Mouse (Mus musculus) stomach, postnatal 0 days (tissue): ENCODE results near the gene Tmx2. TPM values are rescaled to one million over a fixed set of nuclear protein-coding genes. Genes with fewer than 3 reads are reported as not detected.
A peak's percentile ranks its signal among the peaks of the same experiment; 100 is the strongest.
"Not testable (repeated sequence)": the region's sequence is repeated elsewhere in the genome, so short reads cannot be mapped to it uniquely, and the experiment has no call there.

Source experiments
- ATAC-seq: fragments of 200-750 bp; cut with Nextera tagmentation; 2 replicates; pipeline ENCODE4 v1.8.0; 2017; ENCODE audit not compliant: low FRiP score, low TSS enrichment
- DNase-seq: peaks from one replicate; pipeline ENCODE4 v3.0.0-alpha.2; 2016; ENCODE audit warnings: low spot score
- H3K27ac ChIP-seq: fragments of 300-500 bp; sonication (generic); replicated peaks from 2 replicates; pipeline ENCODE4 v1.5.1; 2014; ENCODE audit warnings: mild to moderate bottlenecking, control low read depth
- H3K27me3 ChIP-seq: fragments of 300-500 bp; sonication (generic); 2 replicates; pipeline ENCODE4 v1.6.1; 2014; ENCODE audit warnings: low read length; ENCODE audit not compliant: control insufficient read depth, insufficient read depth
- H3K36me3 ChIP-seq: fragments of 300-500 bp; sonication (generic); 2 replicates; pipeline ENCODE4 v1.6.1; 2014; ENCODE audit warnings: low read length, mixed read lengths; ENCODE audit not compliant: control insufficient read depth, insufficient read depth
- H3K4me1 ChIP-seq: fragments of 300-500 bp; sonication (generic); replicated peaks from 2 replicates; pipeline ENCODE4 v1.6.1; 2014; ENCODE audit warnings: antibody characterized with exemption; ENCODE audit not compliant: control insufficient read depth, insufficient read depth
- H3K4me2 ChIP-seq: fragments of 300-500 bp; sonication (generic); replicated peaks from 2 replicates; pipeline ENCODE4 v1.6.1; 2014; ENCODE audit warnings: low read depth, mild to moderate bottlenecking, control low read depth, moderate library complexity
- H3K4me3 ChIP-seq: fragments of 300-500 bp; sonication (generic); 2 replicates; pipeline ENCODE4 v1.5.1; 2014; ENCODE audit warnings: low read depth, low read length, control low read depth
- H3K9ac ChIP-seq: fragments of 300-500 bp; sonication (generic); 2 replicates; pipeline ENCODE4 v1.6.1; 2014; ENCODE audit warnings: mild to moderate bottlenecking, low read length, control low read depth, mixed read lengths
- H3K9me3 ChIP-seq: fragments of 300-500 bp; sonication (generic); 2 replicates; pipeline ENCODE4 v1.6.1; 2016; ENCODE audit warnings: low read length; ENCODE audit not compliant: control insufficient read depth
- CTCF ChIP-seq: IDR thresholded peaks from 2 replicates; pipeline ENCODE4 v1.5.1; 2016; ENCODE audit warnings: antibody characterized with exemption, low read depth, mild to moderate bottlenecking, moderate library complexity
- EP300 ChIP-seq: optimal IDR thresholded peaks from 2 replicates; pipeline ENCODE3; 2016; ENCODE audit warnings: antibody characterized with exemption
- WGBS: fragments of 180-500 bp; shearing (Covaris S2); extraction: QIAGEN DNeasy Blood & Tissue Kit; methylation state at CpG from one replicate; pipeline ENCODE4 v1.1.7; 2014; 5-methylcytosine and 5-hydroxymethylcytosine counted together
- polyA plus RNA-seq: library from polyadenylated mRNA; unstranded; fragments of >200 nt; fragmentation: Nextera tagmentation; extraction: Ambion mirVana; gene quantifications from 2 replicates; pipeline ENCODE4 v1.2.1, GENCODE M21; 2015

Tmx2 gene
- polyA plus RNA-seq, 1 experiment from 2014 or later: 80.9 TPM

DNA sequence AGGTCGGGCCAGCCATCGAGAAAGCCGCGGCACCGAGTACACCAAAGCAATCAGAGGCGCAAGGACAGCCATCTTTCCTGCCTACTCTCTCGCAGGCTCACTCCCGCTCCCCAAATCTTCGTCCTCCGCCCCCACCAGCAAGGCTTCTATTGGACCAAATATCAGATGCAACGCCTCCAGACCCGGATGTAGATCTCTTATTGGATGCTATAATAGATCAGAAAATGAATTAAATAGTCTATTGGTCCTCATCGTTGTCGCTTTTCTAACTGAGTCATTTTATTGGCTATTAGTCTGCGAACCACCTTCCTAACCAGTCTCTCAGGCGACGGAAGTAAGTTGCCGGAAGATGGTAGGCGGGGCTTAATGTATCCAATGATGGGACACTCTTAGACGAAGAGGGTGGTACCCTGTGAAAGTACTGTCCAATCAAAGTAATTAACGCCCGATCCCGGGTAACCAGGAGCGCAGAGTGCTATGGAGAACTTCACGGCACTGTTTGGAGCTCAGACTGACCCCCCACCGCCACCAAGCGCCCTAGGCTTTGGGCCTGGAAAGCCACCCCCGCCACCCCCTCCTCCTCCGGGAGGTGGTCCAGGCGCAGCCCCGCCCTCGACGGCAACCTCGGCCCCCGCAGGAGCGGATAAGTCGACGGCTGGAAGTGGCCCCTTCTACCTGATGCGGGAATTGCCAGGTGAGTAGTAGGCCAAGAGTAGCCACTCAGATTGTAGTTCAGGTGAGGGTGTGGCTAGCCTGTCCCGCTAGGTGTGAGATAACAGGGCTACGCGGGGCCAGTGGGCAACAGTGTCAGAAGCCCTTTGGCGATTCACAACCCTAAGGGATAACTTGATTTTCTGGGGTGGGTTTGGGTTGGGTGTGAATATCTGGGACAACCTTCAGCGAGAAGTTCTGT lies 716 bp downstream of the Tmx2 start, which contains the start of the genes Gm28635 and Med19:
Gm28635 (minus strand) TSS at position 74 of the 913 bp plus-strand sequence.
Med19 (plus strand) TSS at position 435 of the 913 bp plus-strand sequence.
- Histone ChIP-seq H3K36me3 (peaks cover 10% of the 10 kb centered on the region), H3K4me1 (no peaks in the 10 kb centered on the region), H3K4me2 (peak within 1 kb of the TSS; percentile 92), H3K9ac (peak within 1 kb of the TSS; percentile 85), H3K27me3 (no peaks in the 10 kb centered on the region), H3K27ac (peak within 1 kb of the TSS; percentile 88), H3K9me3 (no peaks in the 10 kb centered on the region), H3K4me3 (peak within 1 kb of the TSS; percentile 90)
- WGBS: under 1% methylated on average over 42 of the region's 44 CpGs
- ATAC-seq: peak; percentile 100
- peak; percentile 91 for DNase-seq
- TF ChIP-seq CTCF (peak; percentile 20; the same call in 1 of the 2 replicates), EP300 (no peak)

DNA sequence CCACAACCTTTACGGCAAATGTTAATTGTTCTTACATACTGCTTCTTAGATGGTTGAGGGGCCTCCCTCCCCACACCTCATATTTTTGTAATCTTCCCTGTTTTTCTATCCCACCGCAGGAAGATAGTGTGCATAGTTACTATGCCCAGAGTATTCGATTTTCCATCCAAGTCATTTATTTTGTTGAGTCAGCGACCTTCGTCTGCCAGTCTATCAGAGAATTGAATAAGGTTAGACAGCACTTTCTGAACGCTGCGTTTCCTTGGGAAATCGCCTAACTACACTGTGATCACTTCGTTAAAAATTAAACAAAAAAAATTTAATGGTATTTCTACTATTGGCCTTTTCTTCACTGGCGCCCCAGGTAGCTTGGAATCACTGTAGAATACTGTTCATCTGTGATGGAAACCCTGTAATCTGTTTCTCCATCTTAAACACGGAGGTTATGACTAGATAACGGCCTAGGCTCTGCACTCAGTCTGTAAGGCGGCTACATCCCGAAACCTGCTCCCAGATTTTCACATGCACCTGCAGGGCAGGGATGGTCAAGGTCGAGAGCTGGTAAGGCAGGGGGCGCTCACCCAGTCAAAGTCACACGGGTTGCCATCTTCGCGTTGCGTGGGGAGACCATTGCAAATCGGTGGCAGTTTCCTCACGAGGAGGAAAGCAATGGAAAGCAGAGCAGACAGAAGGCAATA lies 1.5 kb downstream of the Tmx2 start:
- Histone ChIP-seq H3K36me3 (peaks cover 10% of the 10 kb centered on the region), H3K27ac (0 out of 2 replicates have a peak overlapping the region, but pooled peaks have one; percentile 35), H3K4me3 (peak overlapping the region; percentile 52), H3K4me1 (no peaks in the 10 kb centered on the region), H3K9ac (peak overlapping the region; percentile 65), H3K4me2 (peak overlapping the region; percentile 67), H3K27me3 (no peaks in the 10 kb centered on the region), H3K9me3 (no peaks in the 10 kb centered on the region)
- TF ChIP-seq CTCF (peak; percentile 73), EP300 (no peak)
- no peak for DNase-seq
- 5% methylated on average over 22 of the region's 22 CpGs for WGBS
- peak; percentile 27; the same call in 1 of the 2 replicates for ATAC-seq

DNA sequence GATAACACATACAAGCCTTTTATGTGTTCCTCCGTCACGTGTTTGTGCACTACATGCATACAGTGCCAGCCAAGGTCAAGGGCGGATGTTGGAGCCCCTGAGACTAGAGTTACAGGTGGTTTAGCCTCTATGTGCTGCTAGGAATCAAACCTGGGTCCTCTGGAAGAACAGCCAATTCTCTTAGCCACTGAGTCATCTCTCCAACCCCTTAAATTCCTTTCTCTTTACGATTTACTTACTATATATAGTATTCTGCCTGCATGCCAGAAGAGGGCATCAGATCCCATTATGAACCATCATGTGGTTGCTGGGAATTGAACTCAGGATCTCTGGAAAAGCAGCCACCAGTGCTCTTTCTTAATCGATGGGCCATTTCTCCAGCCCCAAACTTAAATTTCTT lies 7.4 kb downstream of the Tmx2 start:
- not testable (repeated sequence) for H3K27me3 ChIP-seq, H3K4me2 ChIP-seq, H3K4me1 ChIP-seq, DNase-seq, H3K9me3 ChIP-seq, H3K27ac ChIP-seq, ATAC-seq, H3K4me3 ChIP-seq, H3K9ac ChIP-seq
- WGBS: 63% methylated on average over 4 of the region's 5 CpGs
- H3K36me3 ChIP-seq: peaks cover 10% of the 10 kb centered on the region

DNA sequence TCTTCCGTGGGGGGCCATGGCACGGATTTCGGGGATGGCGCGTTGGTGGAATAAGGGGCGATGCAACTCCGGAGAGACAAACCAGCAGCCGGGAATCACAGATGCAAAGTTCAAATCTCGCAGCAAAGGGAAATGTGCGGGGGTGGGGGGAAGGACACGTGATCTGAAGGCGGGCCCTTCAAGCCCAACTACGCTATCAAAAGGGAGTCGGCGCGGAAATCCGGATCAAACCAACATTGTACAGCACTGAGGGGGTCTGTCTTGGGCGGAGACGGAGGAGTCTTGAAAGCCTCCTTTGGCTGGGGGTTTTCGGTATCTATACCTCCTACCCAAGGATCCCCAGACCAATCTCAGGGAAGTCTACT lies 8.4 kb downstream of the Tmx2 start, which contains the start of gene Selenoh:
Selenoh (minus strand) TSS at position 202 of the 365 bp plus-strand sequence.
- H3K9me3 ChIP-seq: no peaks in the 10 kb centered on the region
- H3K4me3 ChIP-seq: peak within 1 kb of the TSS; percentile 97
- ATAC-seq (peak; percentile 95), DNase-seq (peak; percentile 91)
- no peaks in the 10 kb centered on the region for H3K27me3 ChIP-seq
- peaks cover 10% of the 10 kb centered on the region for H3K36me3 ChIP-seq
- 0% methylated on average over 20 of the region's 20 CpGs for WGBS
- peak within 1 kb of the TSS; percentile 90 for H3K9ac ChIP-seq
- H3K4me2 ChIP-seq: peak within 1 kb of the TSS; percentile 68
- TF ChIP-seq CTCF (no peak), EP300 (peak; percentile 24)
- H3K4me1 ChIP-seq: no peaks in the 10 kb centered on the region
- H3K27ac ChIP-seq: peak within 1 kb of the TSS; percentile 88

DNA sequence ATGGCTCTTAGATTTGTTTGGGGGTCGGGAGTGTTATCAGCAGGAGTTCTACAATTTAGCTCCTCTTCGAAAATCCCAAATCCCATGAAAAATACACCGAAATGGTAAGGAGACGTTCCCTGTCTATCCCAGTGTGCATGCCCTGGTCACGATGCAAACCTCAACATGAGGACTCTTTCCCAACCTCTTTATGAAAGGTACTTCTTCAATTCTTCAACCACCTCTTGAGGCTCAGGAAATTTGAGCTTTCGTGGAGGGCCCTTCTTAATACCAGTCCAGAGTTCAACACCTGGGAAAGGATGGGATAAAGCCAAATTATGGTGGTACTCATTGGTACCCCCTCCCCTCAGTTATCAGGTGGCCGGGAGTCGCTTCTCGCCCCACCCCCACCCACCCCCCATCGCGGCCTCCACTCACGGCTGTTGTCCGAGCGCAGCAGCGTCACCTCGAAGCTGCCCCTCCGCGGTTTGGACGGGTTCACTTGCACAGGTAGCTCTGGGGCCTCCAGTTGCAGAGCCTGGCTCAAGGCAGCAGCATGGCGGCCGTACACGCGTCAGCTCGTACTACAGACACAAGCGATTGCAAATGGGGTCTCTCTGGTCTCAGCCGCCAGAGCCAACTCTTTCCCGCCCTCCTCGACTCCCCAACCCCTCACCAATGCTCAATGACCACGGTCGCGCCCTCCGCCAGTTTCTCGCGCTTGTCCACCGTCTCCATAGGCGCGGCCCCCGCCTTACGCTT lies 8.9 kb downstream of the Tmx2 start:
- Histone ChIP-seq H3K4me2 (peak overlapping the region; percentile 68), H3K4me1 (no peaks in the 10 kb centered on the region), H3K4me3 (peak overlapping the region; percentile 97), H3K9me3 (no peaks in the 10 kb centered on the region), H3K27ac (peak overlapping the region; percentile 88), H3K36me3 (peaks cover 9% of the 10 kb centered on the region), H3K9ac (peak overlapping the region; percentile 90), H3K27me3 (no peaks in the 10 kb centered on the region)
- no peak for TF ChIP-seq CTCF
- no peak for TF ChIP-seq EP300
- DNase-seq (peak; percentile 63), ATAC-seq (peak; percentile 81)
- 1% methylated on average over 39 of the region's 39 CpGs for WGBS
